20 mouse cellular contexts compared by ENCODE assay signal in the genomic region with DNA sequence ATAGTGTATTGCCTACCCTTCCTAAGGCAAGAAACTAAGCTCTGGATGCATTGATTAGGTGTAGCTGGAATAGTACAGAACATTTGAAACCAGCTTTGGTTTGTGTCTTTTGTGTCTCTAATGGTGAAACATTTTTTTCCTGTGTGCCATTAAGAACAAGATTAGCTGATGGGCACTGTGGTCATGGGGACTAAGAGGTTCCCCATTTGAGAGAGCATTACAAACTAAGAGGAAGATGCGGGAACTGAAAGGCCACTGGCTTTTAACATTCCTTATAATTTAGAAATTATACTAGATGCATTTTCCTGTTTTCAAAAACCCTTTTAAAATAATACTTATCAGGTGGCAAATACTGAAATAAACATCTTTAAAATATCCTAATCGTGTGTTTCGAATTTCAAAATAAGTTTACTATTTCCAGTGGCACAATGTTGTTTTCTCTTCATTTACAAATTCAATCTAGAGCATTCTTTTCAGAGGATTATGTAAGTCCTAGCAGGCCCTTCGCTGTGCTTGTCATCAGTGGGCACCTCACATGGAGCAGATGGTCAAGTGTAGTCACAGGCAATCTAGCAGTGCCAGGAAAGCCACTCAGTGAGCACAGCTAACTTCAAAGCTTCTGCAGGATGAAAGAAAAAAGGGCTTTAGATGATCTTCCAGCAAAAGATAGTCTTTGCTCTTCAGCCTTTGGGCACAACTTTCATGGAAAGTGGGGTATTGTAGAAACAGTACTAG.
DNase-seq lines count a peak whose midpoint lies in the region; ATAC-seq lines count a peak whose summit lies in the region.
"Had no signal": no experiment of that assay in that cellular context is flagged by ENCODE, and none has a peak within 500 bp of the region (broad histone marks: within the 10 kb centered on the region; RNA-seq: fewer than 3 reads in every experiment).

No protein-coding gene starts in this region.

- H3K9ac ChIP-seq in midbrain, embryonic 13.5 days (replicated peaks): no peak overlapping the region
- H3K9ac ChIP-seq: embryonic facial prominence, embryonic 13.5 days; heart, embryonic 15.5 days; limb, embryonic 13.5 days; liver, embryonic 15.5 days; neural tube, embryonic 12.5 days had no signal

- H3K4me1 ChIP-seq in midbrain, embryonic 10.5 days: no peaks in the 10 kb centered on the region
- H3K4me1 ChIP-seq in midbrain, embryonic 13.5 days (replicated peaks): no peaks in the 10 kb centered on the region
- H3K4me1 ChIP-seq: embryonic facial prominence, embryonic 13.5 days; heart, embryonic 15.5 days; limb, embryonic 13.5 days; liver, embryonic 15.5 days; neural tube, embryonic 12.5 days had no signal

- no peak overlapping the region for H3K4me2 ChIP-seq in midbrain, embryonic 13.5 days (replicated peaks)
- H3K4me2 ChIP-seq: embryonic facial prominence, embryonic 13.5 days; heart, embryonic 15.5 days; limb, embryonic 13.5 days; liver, embryonic 15.5 days; neural tube, embryonic 12.5 days had no signal

- H3K9me3 ChIP-seq in midbrain, embryonic 10.5 days (replicated peaks): no peaks in the 10 kb centered on the region
- no peaks in the 10 kb centered on the region for H3K9me3 ChIP-seq in midbrain, embryonic 13.5 days
- H3K9me3 ChIP-seq: embryonic facial prominence, embryonic 13.5 days; heart, embryonic 15.5 days; limb, embryonic 13.5 days; liver, embryonic 15.5 days; neural tube, embryonic 12.5 days had no signal

- no peak overlapping the region for H3K27ac ChIP-seq in midbrain, embryonic 10.5 days (replicated peaks)
- H3K27ac ChIP-seq in midbrain, embryonic 13.5 days: no peak overlapping the region
- H3K27ac ChIP-seq: embryonic facial prominence, embryonic 13.5 days; heart, embryonic 15.5 days; limb, embryonic 13.5 days; liver, embryonic 15.5 days; neural tube, embryonic 12.5 days; stomach, postnatal 0 days had no signal

- peak; percentile 71 for ATAC-seq in common myeloid progenitor, adult 5-6 weeks (replicated peaks; ENCODE audit: low read depth, poor library complexity, severe bottlenecking)
- no peak for ATAC-seq in midbrain, embryonic 13.5 days
- ATAC-seq: lung, postnatal 0 days had no signal

- DNase-seq in frontal cortex, adult 2 months (ENCODE audit: extremely low spot score in 1 of 2, low spot score in 1 of 2): peak; percentile 4 to 38
- DNase-seq in frontal cortex, postnatal 14 days (ENCODE audit: low spot score in 2 of 2): no peak
- peak; percentile 13 to 16 for DNase-seq in right cerebral cortex, adult 2 months (ENCODE audit: low spot score in 2 of 2)
- DNase-seq in right cerebral cortex, postnatal 25 days: no peak
- no peak for DNase-seq in midbrain, embryonic 10.5 days (ENCODE audit: low spot score)
- DNase-seq: adrenal gland, adult 2 months; kidney, adult 8-10 months; kidney, postnatal 36 days; right cerebral cortex, postnatal 14 days; thymus, postnatal 25 days had no signal

- H3K27me3 ChIP-seq in midbrain, embryonic 10.5 days (ENCODE audit: low read depth, poor library complexity, severe bottlenecking): no peaks in the 10 kb centered on the region
- no peaks in the 10 kb centered on the region for H3K27me3 ChIP-seq in midbrain, embryonic 13.5 days
- H3K27me3 ChIP-seq: CH12.LX; embryonic facial prominence, embryonic 13.5 days; heart, embryonic 15.5 days; limb, embryonic 13.5 days; liver, embryonic 15.5 days; neural tube, embryonic 12.5 days had no signal

- no peak overlapping the region for H3K4me3 ChIP-seq in midbrain, embryonic 10.5 days
- H3K4me3 ChIP-seq in midbrain, embryonic 13.5 days (replicated peaks): no peak overlapping the region
- H3K4me3 ChIP-seq: embryonic facial prominence, embryonic 13.5 days; heart, embryonic 15.5 days; limb, embryonic 13.5 days; liver, embryonic 15.5 days; neural tube, embryonic 12.5 days had no signal

- H3K36me3 ChIP-seq in midbrain, embryonic 10.5 days: no peaks in the 10 kb centered on the region
- no peaks in the 10 kb centered on the region for H3K36me3 ChIP-seq in midbrain, embryonic 13.5 days
- H3K36me3 ChIP-seq: embryonic facial prominence, embryonic 13.5 days; heart, embryonic 15.5 days; limb, embryonic 13.5 days; liver, embryonic 15.5 days; neural tube, embryonic 12.5 days had no signal

- 87% methylated on average over 4 of the region's 4 CpGs for WGBS in midbrain, embryonic 10.5 days
- WGBS in midbrain, embryonic 13.5 days: 89% methylated on average over 4 of the region's 4 CpGs

Comparison
In these comparisons a context has a peak if more than half of its experiments do, and no peak if none do; other contexts are left out.
1. DNase-seq: peak in frontal cortex, adult 2 months (2 of 2) and right cerebral cortex, adult 2 months (2 of 2); none in frontal cortex, postnatal 14 days (0 of 2), right cerebral cortex, postnatal 25 days (single experiment) and midbrain, embryonic 10.5 days (single experiment).